Mouse (Mus musculus): ENCODE measurements at regions not wholly inside any gene's neighbourhood (a gene's known extent, or its start where the extent isn't known, plus 50 kb on each side); places are given as distances from the start of the nearest gene placed in this dataset.

DNA sequence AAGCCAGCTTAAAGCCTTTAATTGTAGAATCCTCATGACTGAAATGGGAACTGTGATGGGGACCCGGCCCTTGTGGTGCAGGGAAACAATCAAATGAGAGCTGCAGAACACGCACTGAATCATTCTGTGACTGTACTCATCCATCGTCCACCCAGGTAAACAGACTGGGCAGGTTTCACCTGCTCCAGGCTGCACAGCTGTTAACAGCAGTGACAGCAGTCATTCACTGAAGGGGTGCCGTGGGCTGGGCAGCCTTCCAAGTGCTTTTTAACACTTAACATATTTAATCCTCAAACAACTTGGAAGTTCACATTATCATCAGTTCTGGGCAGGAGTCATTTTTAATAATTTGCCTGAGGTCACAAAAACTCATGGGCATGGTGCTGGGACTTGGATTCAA, 208.2 kb downstream of the Foxa2 start:
- 82% methylated on average over 4 of the region's 4 CpGs for WGBS
- Histone ChIP-seq H3K27me3 (ENCODE audit: insufficient read depth, low read length) (no peaks in the 10 kb centered on the region), H3K4me1 (ENCODE audit: insufficient read depth, low read length) (no peaks in the 10 kb centered on the region), H3K9ac (replicated peaks; ENCODE audit: low read length) (no peak overlapping the region), H3K27ac (ENCODE audit: low read length) (no peak overlapping the region), H3K4me2 (replicated peaks; ENCODE audit: low read depth, low read length) (no peak overlapping the region), H3K4me3 (ENCODE audit: low read length) (no peak overlapping the region), H3K9me3 (ENCODE audit: low read length) (no peaks in the 10 kb centered on the region), H3K36me3 (ENCODE audit: insufficient read depth, low read length) (no peaks in the 10 kb centered on the region)
- no peak for ATAC-seq (ENCODE audit: low FRiP score, low TSS enrichment)

DNA sequence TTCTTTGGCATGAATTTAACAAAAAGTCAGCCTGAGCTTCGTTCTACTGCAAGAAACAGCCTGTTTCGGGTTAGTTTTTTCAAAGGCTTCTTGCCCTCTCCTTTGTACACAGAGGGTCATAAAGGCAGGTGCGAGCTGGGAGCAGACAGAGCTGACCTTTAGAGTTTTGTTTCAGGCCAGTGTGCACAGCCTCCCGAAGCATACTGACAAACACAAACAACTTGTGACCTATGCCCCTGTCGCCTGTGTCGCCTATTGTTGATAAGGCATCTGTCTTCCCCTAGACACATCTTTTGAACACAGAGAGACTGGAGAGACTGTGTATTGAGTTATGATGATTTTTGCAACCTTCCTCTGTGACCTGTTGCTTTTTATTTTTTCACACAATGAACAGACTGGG, 216.2 kb downstream of the Foxa2 start:
- WGBS = 21% methylated on average over 6 of the region's 6 CpGs
- Histone ChIP-seq H3K9me3 (ENCODE audit: low read length) (no peaks in the 10 kb centered on the region), H3K27ac (ENCODE audit: low read length) (no peak overlapping the region), H3K27me3 (ENCODE audit: insufficient read depth, low read length) (no peaks in the 10 kb centered on the region), H3K4me2 (replicated peaks; ENCODE audit: low read depth, low read length) (no peak overlapping the region), H3K4me1 (ENCODE audit: insufficient read depth, low read length) (no peaks in the 10 kb centered on the region), H3K36me3 (ENCODE audit: insufficient read depth, low read length) (no peaks in the 10 kb centered on the region), H3K9ac (replicated peaks; ENCODE audit: low read length) (no peak overlapping the region), H3K4me3 (ENCODE audit: low read length) (no peak overlapping the region)
- ATAC-seq (ENCODE audit: low FRiP score, low TSS enrichment) = no peak

DNA sequence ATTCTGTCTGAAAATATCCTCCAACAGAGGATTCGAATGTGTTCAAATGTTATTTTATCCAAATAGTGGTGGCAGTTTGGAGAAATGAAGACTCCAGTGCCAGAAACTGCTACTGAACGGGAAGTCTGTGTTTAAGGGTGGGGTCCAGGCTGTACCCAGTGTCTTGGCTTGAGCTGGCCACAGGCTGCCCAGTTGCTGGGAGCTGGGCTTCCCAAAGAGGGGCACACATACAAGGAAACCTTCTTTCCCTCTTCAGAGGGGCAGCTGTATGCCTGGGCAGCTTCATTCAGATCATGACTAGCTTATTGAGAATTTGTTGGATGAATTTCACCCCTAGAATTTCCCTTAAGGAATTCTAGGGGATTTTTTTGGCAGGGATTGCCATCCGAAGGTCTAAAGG, 229.8 kb downstream of the Foxa2 start:
- H3K9me3 ChIP-seq (ENCODE audit: low read length) = no peaks in the 10 kb centered on the region
- H3K4me1 ChIP-seq (ENCODE audit: insufficient read depth, low read length) = no peaks in the 10 kb centered on the region
- H3K27me3 ChIP-seq (ENCODE audit: insufficient read depth, low read length) = no peaks in the 10 kb centered on the region
- 85% methylated on average over 3 of the region's 3 CpGs for WGBS
- no peak overlapping the region for H3K4me3 ChIP-seq (ENCODE audit: low read length)
- ATAC-seq (ENCODE audit: low FRiP score, low TSS enrichment) = no peak
- no peak overlapping the region for H3K27ac ChIP-seq (ENCODE audit: low read length)
- no peak overlapping the region for H3K4me2 ChIP-seq (replicated peaks; ENCODE audit: low read depth, low read length)
- no peak overlapping the region for H3K9ac ChIP-seq (replicated peaks; ENCODE audit: low read length)
- no peaks in the 10 kb centered on the region for H3K36me3 ChIP-seq (ENCODE audit: insufficient read depth, low read length)

DNA sequence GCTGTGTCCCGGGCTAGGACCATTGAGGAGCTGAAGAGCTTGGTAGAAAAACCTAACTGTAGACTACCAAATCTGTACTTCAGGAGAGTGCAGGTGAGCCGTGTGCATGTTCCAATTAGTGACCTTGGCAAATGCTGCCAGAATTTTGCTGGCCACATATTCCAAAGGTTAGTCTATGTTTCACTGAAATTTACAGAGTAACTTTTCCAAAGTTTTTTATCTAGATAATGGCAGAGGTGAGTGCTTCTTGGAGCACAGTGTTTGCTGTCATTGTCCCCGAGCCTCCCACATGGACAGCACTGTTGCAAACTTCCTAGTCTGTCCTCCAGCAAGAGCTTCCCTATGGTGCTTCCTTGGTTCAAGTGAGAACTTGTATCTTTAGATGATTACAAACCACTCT, 232.5 kb downstream of the Foxa2 start:
- Histone ChIP-seq H3K4me1 (ENCODE audit: insufficient read depth, low read length) (no peaks in the 10 kb centered on the region), H3K27ac (ENCODE audit: low read length) (no peak overlapping the region), H3K27me3 (ENCODE audit: insufficient read depth, low read length) (no peaks in the 10 kb centered on the region; the same call in 1 of the 2 replicates), H3K4me3 (ENCODE audit: low read length) (no peak overlapping the region), H3K9me3 (ENCODE audit: low read length) (no peaks in the 10 kb centered on the region), H3K9ac (replicated peaks; ENCODE audit: low read length) (no peak overlapping the region), H3K36me3 (ENCODE audit: insufficient read depth, low read length) (no peaks in the 10 kb centered on the region), H3K4me2 (replicated peaks; ENCODE audit: low read depth, low read length) (no peak overlapping the region)
- ATAC-seq (ENCODE audit: low FRiP score, low TSS enrichment) = no peak
- WGBS = 87% methylated on average over 3 of the region's 3 CpGs

DNA sequence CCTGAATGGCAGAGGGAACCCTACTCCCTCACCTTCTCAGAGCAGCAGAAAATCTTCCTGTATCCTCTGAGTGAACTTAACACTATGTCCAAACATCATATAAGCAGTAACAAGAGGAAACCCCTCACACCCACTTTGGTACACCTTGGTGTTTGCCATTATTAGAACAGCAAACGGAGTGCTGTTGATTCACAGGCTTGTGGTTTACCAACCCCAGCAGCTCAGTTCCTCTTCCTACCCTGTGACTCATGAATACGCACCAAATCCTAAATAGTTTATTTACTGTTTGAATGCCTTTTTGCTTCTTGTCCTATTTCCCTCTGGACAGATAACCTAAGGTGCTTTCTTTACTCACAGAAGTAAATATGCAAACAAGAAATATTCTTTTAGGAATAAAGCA, 233.3 kb downstream of the Foxa2 start:
- H3K27me3 ChIP-seq (ENCODE audit: insufficient read depth, low read length) = no peaks in the 10 kb centered on the region; the same call in 1 of the 2 replicates
- H3K4me2 ChIP-seq (replicated peaks; ENCODE audit: low read depth, low read length) = no peak overlapping the region
- H3K36me3 ChIP-seq (ENCODE audit: insufficient read depth, low read length) = no peaks in the 10 kb centered on the region
- no peak overlapping the region for H3K27ac ChIP-seq (ENCODE audit: low read length)
- H3K4me3 ChIP-seq (ENCODE audit: low read length) = no peak overlapping the region
- 83% methylated on average over 2 of the region's 2 CpGs for WGBS
- no peak for ATAC-seq (ENCODE audit: low FRiP score, low TSS enrichment)
- no peaks in the 10 kb centered on the region for H3K9me3 ChIP-seq (ENCODE audit: low read length)
- H3K9ac ChIP-seq (replicated peaks; ENCODE audit: low read length) = no peak overlapping the region
- H3K4me1 ChIP-seq (ENCODE audit: insufficient read depth, low read length) = no peaks in the 10 kb centered on the region

DNA sequence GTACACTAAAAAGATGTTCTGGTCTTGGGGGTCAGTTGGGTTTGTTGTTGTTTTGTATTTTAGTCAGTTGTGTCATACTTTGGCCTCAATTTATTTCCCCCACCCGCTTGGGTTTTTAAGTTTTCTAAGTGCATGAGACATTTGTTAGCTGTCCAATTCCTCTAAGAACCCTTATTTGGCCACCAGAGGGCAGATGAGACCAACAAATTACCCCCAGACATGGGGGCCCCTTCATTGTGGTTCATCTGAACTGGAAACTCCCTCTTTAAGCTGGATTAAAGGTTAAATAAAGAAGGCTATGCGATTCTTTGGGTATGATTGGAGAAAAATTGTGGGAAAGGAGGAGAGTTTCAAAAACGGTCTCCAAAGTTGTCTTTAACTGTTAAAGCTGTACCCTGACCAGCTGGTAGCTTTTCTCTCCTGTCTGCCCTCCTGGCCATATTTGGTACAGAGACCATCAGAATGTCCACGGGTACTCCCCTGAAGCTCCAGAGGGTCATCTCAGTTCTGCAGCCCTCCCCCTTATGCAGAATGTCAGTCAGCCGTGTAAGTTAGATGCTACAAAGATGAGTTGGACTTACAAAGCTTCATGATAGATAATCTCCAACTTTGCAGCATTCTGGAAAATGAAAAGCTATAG, 238.6 kb downstream of the Foxa2 start:
- 38% methylated on average over 5 of the region's 5 CpGs for WGBS
- H3K9ac ChIP-seq (replicated peaks; ENCODE audit: low read length) = no peak overlapping the region
- no peaks in the 10 kb centered on the region for H3K36me3 ChIP-seq (ENCODE audit: insufficient read depth, low read length)
- H3K4me3 ChIP-seq (ENCODE audit: low read length) = no peak overlapping the region
- H3K9me3 ChIP-seq (ENCODE audit: low read length) = no peaks in the 10 kb centered on the region
- no peak for ATAC-seq (ENCODE audit: low FRiP score, low TSS enrichment)
- H3K27me3 ChIP-seq (ENCODE audit: insufficient read depth, low read length) = peaks cover 16% of the 10 kb centered on the region
- no peaks in the 10 kb centered on the region for H3K4me1 ChIP-seq (ENCODE audit: insufficient read depth, low read length)
- H3K27ac ChIP-seq (ENCODE audit: low read length) = no peak overlapping the region
- no peak overlapping the region for H3K4me2 ChIP-seq (replicated peaks; ENCODE audit: low read depth, low read length)

DNA sequence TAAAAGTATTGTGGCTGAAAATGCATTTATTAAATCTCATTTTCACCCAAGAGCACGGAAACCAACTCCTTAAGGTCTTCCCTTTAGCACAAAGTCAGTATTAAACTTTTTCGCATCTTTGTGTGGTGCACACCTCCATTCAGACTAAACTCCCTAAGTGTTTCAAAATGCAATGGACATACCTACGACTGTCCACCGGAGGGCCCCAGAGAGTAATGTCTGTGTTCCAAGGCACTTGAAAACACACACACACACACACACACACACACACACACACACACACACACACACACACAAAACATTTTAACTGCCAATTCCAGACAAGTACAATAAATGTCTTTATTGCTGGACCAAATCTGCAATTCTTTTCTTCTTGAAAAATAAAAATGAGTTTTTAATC, 243.7 kb downstream of the Foxa2 start:
- 31% methylated on average over 4 of the region's 4 CpGs for WGBS
- H3K9me3 ChIP-seq (ENCODE audit: low read length) = no peaks in the 10 kb centered on the region
- no peak overlapping the region for H3K27ac ChIP-seq (ENCODE audit: low read length)
- no peaks in the 10 kb centered on the region for H3K36me3 ChIP-seq (ENCODE audit: insufficient read depth, low read length)
- H3K9ac ChIP-seq (replicated peaks; ENCODE audit: low read length) = no peak overlapping the region
- no peaks in the 10 kb centered on the region for H3K4me1 ChIP-seq (ENCODE audit: insufficient read depth, low read length)
- ATAC-seq (ENCODE audit: low FRiP score, low TSS enrichment) = no peak
- H3K27me3 ChIP-seq (ENCODE audit: insufficient read depth, low read length) = peaks cover 16% of the 10 kb centered on the region
- H3K4me3 ChIP-seq (ENCODE audit: low read length) = no peak overlapping the region
- no peak overlapping the region for H3K4me2 ChIP-seq (replicated peaks; ENCODE audit: low read depth, low read length)

DNA sequence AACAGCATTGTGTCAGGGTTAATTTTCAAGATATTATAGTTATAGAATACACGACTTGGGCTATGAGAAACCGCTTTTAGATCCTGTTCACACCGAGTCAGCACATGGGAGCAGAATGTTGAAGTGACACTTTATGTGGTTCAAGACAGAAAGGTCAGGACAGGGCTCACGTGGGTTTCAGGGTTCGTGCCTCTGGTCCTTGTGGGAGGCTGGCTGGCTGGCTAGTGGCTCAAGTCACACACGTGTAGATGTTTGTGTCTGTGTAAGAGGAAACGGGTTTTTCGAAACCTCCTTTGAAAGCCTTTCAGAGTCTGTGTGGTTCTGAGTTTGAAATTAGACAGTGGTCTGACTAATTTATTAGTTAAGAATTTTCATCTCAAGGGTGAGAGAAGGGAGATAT, 255.3 kb downstream of the Foxa2 start:
- no peak overlapping the region for H3K4me3 ChIP-seq (ENCODE audit: low read length)
- H3K9me3 ChIP-seq (ENCODE audit: low read length) = no peaks in the 10 kb centered on the region
- H3K9ac ChIP-seq (replicated peaks; ENCODE audit: low read length) = no peak overlapping the region
- H3K4me1 ChIP-seq (ENCODE audit: insufficient read depth, low read length) = no peaks in the 10 kb centered on the region
- H3K36me3 ChIP-seq (ENCODE audit: insufficient read depth, low read length) = no peaks in the 10 kb centered on the region
- no peak overlapping the region for H3K27ac ChIP-seq (ENCODE audit: low read length)
- ATAC-seq (ENCODE audit: low FRiP score, low TSS enrichment) = no peak
- WGBS = 67% methylated on average over 8 of the region's 8 CpGs
- H3K27me3 ChIP-seq (ENCODE audit: insufficient read depth, low read length) = no peaks in the 10 kb centered on the region
- no peak overlapping the region for H3K4me2 ChIP-seq (replicated peaks; ENCODE audit: low read depth, low read length)

DNA sequence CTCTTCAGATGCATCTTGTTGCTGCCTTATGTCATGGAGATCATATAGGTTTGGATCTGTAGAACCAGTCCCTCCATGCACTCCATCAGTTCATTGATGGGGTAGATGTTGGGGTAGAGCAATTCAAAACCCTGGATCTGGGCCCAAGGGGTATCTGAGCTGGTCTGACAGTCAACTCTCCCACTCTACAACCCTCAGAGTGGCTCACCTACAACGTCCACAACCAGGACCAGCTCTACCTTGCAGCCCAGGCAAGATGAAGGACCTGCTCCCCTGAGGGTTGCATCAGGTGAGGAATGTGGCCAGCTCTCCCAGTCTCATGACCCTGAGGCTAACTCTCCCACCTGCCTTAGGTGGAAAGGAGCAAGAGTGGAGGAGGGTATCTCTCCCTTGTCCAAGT, 256.9 kb downstream of the Foxa2 start:
- Histone ChIP-seq H3K27ac (ENCODE audit: low read length) (no peak overlapping the region), H3K36me3 (ENCODE audit: insufficient read depth, low read length) (no peaks in the 10 kb centered on the region), H3K9me3 (ENCODE audit: low read length) (no peaks in the 10 kb centered on the region), H3K27me3 (ENCODE audit: insufficient read depth, low read length) (no peaks in the 10 kb centered on the region), H3K4me2 (replicated peaks; ENCODE audit: low read depth, low read length) (no peak overlapping the region), H3K4me3 (ENCODE audit: low read length) (no peak overlapping the region), H3K4me1 (ENCODE audit: insufficient read depth, low read length) (no peaks in the 10 kb centered on the region), H3K9ac (replicated peaks; ENCODE audit: low read length) (no peak overlapping the region)
- 56% methylated on average over 1 of the region's 1 CpGs for WGBS
- no peak for ATAC-seq (ENCODE audit: low FRiP score, low TSS enrichment)

DNA sequence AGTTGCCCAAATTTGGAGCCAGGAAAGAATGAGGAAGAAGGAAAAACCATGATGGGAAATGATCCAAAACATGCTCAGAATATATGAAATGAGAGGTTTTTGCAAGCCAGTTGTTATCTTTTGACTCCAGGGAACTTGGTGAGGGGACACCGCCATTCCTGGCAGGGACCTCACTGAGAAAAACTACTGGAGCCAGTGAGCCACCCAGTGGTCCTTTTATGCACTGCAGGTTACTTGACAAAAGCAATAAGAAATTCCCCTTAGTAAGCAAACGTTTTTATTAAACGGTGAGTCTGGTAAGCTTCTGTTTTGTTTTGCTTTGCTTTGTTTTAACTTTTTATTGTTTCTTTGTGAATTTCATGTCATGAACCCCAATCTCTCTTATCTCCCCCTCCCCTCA, 257.5 kb downstream of the Foxa2 start:
- no peaks in the 10 kb centered on the region for H3K27me3 ChIP-seq (ENCODE audit: insufficient read depth, low read length)
- H3K27ac ChIP-seq (ENCODE audit: low read length) = no peak overlapping the region
- no peak overlapping the region for H3K9ac ChIP-seq (replicated peaks; ENCODE audit: low read length)
- ATAC-seq (ENCODE audit: low FRiP score, low TSS enrichment) = no peak
- H3K9me3 ChIP-seq (ENCODE audit: low read length) = no peaks in the 10 kb centered on the region
- H3K36me3 ChIP-seq (ENCODE audit: insufficient read depth, low read length) = no peaks in the 10 kb centered on the region
- no peaks in the 10 kb centered on the region for H3K4me1 ChIP-seq (ENCODE audit: insufficient read depth, low read length)
- no peak overlapping the region for H3K4me3 ChIP-seq (ENCODE audit: low read length)
- no peak overlapping the region for H3K4me2 ChIP-seq (replicated peaks; ENCODE audit: low read depth, low read length)
- WGBS = 4% methylated on average over 3 of the region's 3 CpGs
